Mouse (Mus musculus) CH12.LX (cell line): ENCODE results near the gene Ap4m1. TPM values are rescaled to one million over a fixed set of nuclear protein-coding genes. Genes with fewer than 3 reads are reported as not detected.

Experiments used
- DNase-seq: peaks from one replicate; pipeline ENCODE4 v3.0.0-alpha.2; 2013; ENCODE audit errors: extremely low read depth
- H3K27ac ChIP-seq: 2 replicates; pipeline ENCODE4 v1.5.1; 2012; ENCODE audit warnings: low read depth, mild to moderate bottlenecking, control low read depth, moderate library complexity; ENCODE audit not compliant: insufficient read depth
- H3K27me3 ChIP-seq: replicated peaks from 2 replicates; pipeline ENCODE3; 2012; ENCODE audit warnings: inconsistent platforms
- H3K36me3 ChIP-seq, 2 experiments: replicated peaks in 1 of 2; 2 replicates each; pipeline versions ENCODE3 to v1.6.1; 2012; ENCODE audit warnings: inconsistent platforms in 1 of 2, low read length in 1 of 2, mild to moderate bottlenecking in 1 of 2, mixed read lengths in 1 of 2, moderate library complexity in 1 of 2; ENCODE audit not compliant: control insufficient read depth in 1 of 2, insufficient read depth in 1 of 2
- H3K4me1 ChIP-seq, 2 experiments: 2 replicates each; pipeline ENCODE4 v1.6.1; 2012; ENCODE audit warnings: inconsistent platforms in 1 of 2, moderate library complexity in 1 of 2; ENCODE audit not compliant: insufficient read depth in 2 of 2, control insufficient read depth in 1 of 2
- H3K4me2 ChIP-seq: 2 replicates; pipeline ENCODE4 v1.6.1; 2012; ENCODE audit warnings: low read depth, mild to moderate bottlenecking, control low read depth; ENCODE audit not compliant: poor library complexity, insufficient read depth, severe bottlenecking
- H3K4me3 ChIP-seq, 3 experiments: fragments of 150-350 bp in 1 of 3; sonication (generic) in 1 of 3; replicated peaks in 1 of 3; 2 replicates each; pipeline versions ENCODE3 to v1.5.1; 2011 to 2012; ENCODE audit warnings: low read depth in 2 of 3, low read length in 2 of 3, mild to moderate bottlenecking in 2 of 3, moderate library complexity in 2 of 3, control low read depth in 1 of 3, improper control_type of control experiment in 1 of 3, inconsistent platforms in 1 of 3, mixed read lengths in 1 of 3; ENCODE audit not compliant: poor library complexity in 1 of 3
- H3K79me2 ChIP-seq: replicated peaks from 2 replicates; pipeline ENCODE4 v1.6.1; 2012; ENCODE audit warnings: mild to moderate bottlenecking, moderate library complexity; ENCODE audit not compliant: control insufficient read depth, poor library complexity, insufficient read depth, severe bottlenecking; ENCODE audit errors: extremely low read depth
- H3K9ac ChIP-seq: 2 replicates; pipeline ENCODE4 v1.6.1; 2012; ENCODE audit warnings: low read depth, mild to moderate bottlenecking, control low read depth, moderate library complexity; ENCODE audit not compliant: insufficient read depth
- H3K9me3 ChIP-seq: replicated peaks from 2 replicates; pipeline ENCODE3; 2012; ENCODE audit warnings: low read length, inconsistent platforms, mixed read lengths
- CHD1 ChIP-seq: IDR thresholded peaks from 2 replicates; pipeline ENCODE4 v1.6.1; 2012; ENCODE audit warnings: low read depth, low read length, improper control_type of control experiment, inconsistent platforms
- CHD2 ChIP-seq: IDR thresholded peaks from 2 replicates; pipeline ENCODE4 v1.6.1; 2011; ENCODE audit warnings: low read length, improper control_type of control experiment
- E2F4 ChIP-seq: IDR thresholded peaks from 2 replicates; pipeline ENCODE4 v1.6.1; 2011; ENCODE audit warnings: low read depth, low read length, improper control_type of control experiment; ENCODE audit not compliant: insufficient replicate concordance
- EP300 ChIP-seq: IDR thresholded peaks from 2 replicates; pipeline ENCODE4 v1.6.1; 2011; ENCODE audit warnings: low read length, improper control_type of control experiment
- HCFC1 ChIP-seq: IDR thresholded peaks from 2 replicates; pipeline ENCODE4 v1.6.1; 2012; ENCODE audit warnings: low read depth, mild to moderate bottlenecking, inconsistent platforms, low read length, improper control_type of control experiment
- KAT2A ChIP-seq: IDR thresholded peaks from 2 replicates; pipeline ENCODE4 v1.6.1; 2012; ENCODE audit warnings: low read length, improper control_type of control experiment, inconsistent platforms; ENCODE audit not compliant: insufficient replicate concordance
- MAFK ChIP-seq: IDR thresholded peaks from 2 replicates; pipeline ENCODE4 v1.6.1; 2011; ENCODE audit warnings: low read length, improper control_type of control experiment; ENCODE audit not compliant: insufficient replicate concordance
- MAX ChIP-seq: IDR thresholded peaks from 2 replicates; pipeline ENCODE4 v1.6.1; 2011; ENCODE audit warnings: low read length, improper control_type of control experiment
- MEF2A ChIP-seq: IDR thresholded peaks from 2 replicates; pipeline ENCODE4 v1.6.1; 2014; ENCODE audit warnings: low read depth, mild to moderate bottlenecking, inconsistent platforms, low read length, improper control_type of control experiment, borderline replicate concordance
- MXI1 ChIP-seq: IDR thresholded peaks from 2 replicates; pipeline ENCODE4 v1.6.1; 2011; ENCODE audit warnings: mild to moderate bottlenecking, low read depth, low read length, improper control_type of control experiment
- NRF1 ChIP-seq: IDR thresholded peaks from 2 replicates; pipeline ENCODE4 v1.6.1; 2014; ENCODE audit warnings: low read depth, mild to moderate bottlenecking, inconsistent platforms, low read length, improper control_type of control experiment, moderate library complexity
- POLR2A ChIP-seq: IDR thresholded peaks from 2 replicates; pipeline ENCODE4 v1.6.1; 2011; ENCODE audit warnings: low read depth, mild to moderate bottlenecking, improper control_type of control experiment, low read length
- POLR2AphosphoS2 ChIP-seq: IDR thresholded peaks from 2 replicates; pipeline ENCODE4 v1.6.1; 2011; ENCODE audit warnings: low read depth, low read length, improper control_type of control experiment
- RAD21 ChIP-seq: IDR thresholded peaks from 2 replicates; pipeline ENCODE4 v1.6.1; 2011; ENCODE audit warnings: low read depth, mild to moderate bottlenecking, low read length, improper control_type of control experiment, moderate library complexity
- RCOR1 ChIP-seq: conservative IDR thresholded peaks from 2 replicates; pipeline ENCODE4 v1.6.1; 2012; ENCODE audit warnings: low read depth, mild to moderate bottlenecking, inconsistent platforms, low read length, improper control_type of control experiment
- SIN3A ChIP-seq: IDR thresholded peaks from 2 replicates; pipeline ENCODE4 v1.6.1; 2012; ENCODE audit warnings: low read length, improper control_type of control experiment, inconsistent platforms
- TBP ChIP-seq: conservative IDR thresholded peaks from 2 replicates; pipeline ENCODE4 v1.6.1; 2011; ENCODE audit warnings: low read depth, low read length, improper control_type of control experiment
- TCF12 ChIP-seq: IDR thresholded peaks from 2 replicates; pipeline ENCODE4 v1.6.1; 2014; ENCODE audit warnings: low read depth, mild to moderate bottlenecking, inconsistent platforms, low read length, improper control_type of control experiment
- UBTF ChIP-seq: IDR thresholded peaks from 2 replicates; pipeline ENCODE4 v1.6.1; 2012; ENCODE audit warnings: low read depth, mild to moderate bottlenecking, inconsistent platforms, low read length, improper control_type of control experiment, moderate library complexity
- USF1 ChIP-seq: IDR thresholded peaks from 2 replicates; pipeline ENCODE4 v1.6.1; 2014; ENCODE audit warnings: low read depth, mild to moderate bottlenecking, inconsistent platforms, low read length, improper control_type of control experiment
- ZKSCAN1 ChIP-seq: IDR thresholded peaks from 2 replicates; pipeline ENCODE4 v1.6.1; 2012; ENCODE audit warnings: low read depth, inconsistent platforms, low read length, improper control_type of control experiment, borderline replicate concordance
- ZMIZ1 ChIP-seq: IDR thresholded peaks from 2 replicates; pipeline ENCODE4 v1.6.1; 2012; ENCODE audit warnings: low read depth, mild to moderate bottlenecking, inconsistent platforms, low read length, improper control_type of control experiment
- ZNF384 ChIP-seq: IDR thresholded peaks from 2 replicates; pipeline ENCODE4 v1.6.1; 2012; ENCODE audit warnings: low read depth, low read length, improper control_type of control experiment, inconsistent platforms
- dilution Hi-C: fragments of 300-500 bp; cut with MboI; formaldehyde crosslinking; loops from 2 replicates; pipeline ENCODE4 v1.14.3; 2020; ENCODE audit warnings: low sequenced_read_pairs; ENCODE audit not compliant: extremely low pct_unique_long_range_greater_than_20kb, extremely low pct_ligation_motif_present
- in situ Hi-C: fragments of 300-500 bp; cut with MboI; formaldehyde crosslinking; loops from 3 replicates; pipeline ENCODE4 v1.14.3; 2019; ENCODE audit warnings: low sequenced_read_pairs, low pct_ligation_motif_present, low pct_unique_long_range_greater_than_20kb, mixed read lengths
- polyA plus RNA-seq: library from polyadenylated mRNA; unstranded; fragments of >175 nt; gene quantifications from 2 replicates; pipeline ENCODE4 v1.2.1, GENCODE M21; 2012; ENCODE audit warnings: low read depth; ENCODE audit not compliant: insufficient read length
- total RNA-seq, 2 experiments: library from RNA; depleted of rRNA; stranded (reverse); fragments of 300-350 nt in 1 of 2; fragments of >200 nt in 1 of 2; gene quantifications; 2 replicates each; pipeline ENCODE4 v1.2.3; 2012 to 2014

Ap4m1 gene
- total and polyA plus RNA-seq, 3 experiments = 17.4 to 26.3 (median 21.5) TPM

DNA sequence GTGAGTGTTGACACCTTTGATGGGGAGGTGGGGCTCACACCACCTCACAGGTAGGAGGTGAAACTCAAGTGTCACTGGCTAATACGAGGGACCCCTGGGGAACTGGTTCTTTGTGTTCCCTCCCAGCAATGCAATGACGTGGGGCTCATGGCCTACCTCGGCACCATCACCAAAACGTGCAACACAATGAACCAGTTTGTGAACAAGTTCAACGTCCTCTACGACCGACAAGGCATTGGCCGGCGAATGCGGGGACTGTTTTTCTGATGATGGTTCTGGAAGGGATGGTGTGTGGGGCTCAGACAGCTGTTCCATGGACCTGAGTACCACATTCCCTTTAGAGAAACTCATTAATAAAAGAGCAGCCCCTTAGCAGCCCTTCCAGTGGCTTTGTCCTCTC, 8.2 kb upstream of the Ap4m1 start:
- H3K4me3 ChIP-seq = no peak overlapping the region
- peaks cover 13% of the 10 kb centered on the region for H3K79me2 ChIP-seq
- H3K9ac ChIP-seq = no peak overlapping the region
- peaks cover 0 to 22% of the 10 kb centered on the region in 2 experiments; a peak in 2 of 4 replicates for H3K4me1 ChIP-seq
- H3K36me3 ChIP-seq = peaks cover 60 to 66% of the 10 kb centered on the region in 2 experiments
- DNase-seq = no peak
- no peaks in the 10 kb centered on the region for H3K27me3 ChIP-seq
- in situ Hi-C loops = loop anchor here (5.0 kb wide), 1 partner anchor 56 kb away; no protein-coding TSS in a partner anchor
- H3K27ac ChIP-seq = no peak overlapping the region
- TF ChIP-seq POLR2AphosphoS2 = peak; percentile 56; the same call in 1 of the 2 replicates
- no peak for TF ChIP-seq ZKSCAN1
- TF ChIP-seq CHD2 = no peak
- peak; percentile 20 for TF ChIP-seq ZMIZ1
- no peak for TF ChIP-seq UBTF
- no peak for TF ChIP-seq HCFC1
- TF ChIP-seq EP300 = no peak
- no peak for TF ChIP-seq TCF12
- H3K4me2 ChIP-seq = no peak overlapping the region
- no peaks in the 10 kb centered on the region for H3K9me3 ChIP-seq
- dilution Hi-C loops = no loop called here

DNA sequence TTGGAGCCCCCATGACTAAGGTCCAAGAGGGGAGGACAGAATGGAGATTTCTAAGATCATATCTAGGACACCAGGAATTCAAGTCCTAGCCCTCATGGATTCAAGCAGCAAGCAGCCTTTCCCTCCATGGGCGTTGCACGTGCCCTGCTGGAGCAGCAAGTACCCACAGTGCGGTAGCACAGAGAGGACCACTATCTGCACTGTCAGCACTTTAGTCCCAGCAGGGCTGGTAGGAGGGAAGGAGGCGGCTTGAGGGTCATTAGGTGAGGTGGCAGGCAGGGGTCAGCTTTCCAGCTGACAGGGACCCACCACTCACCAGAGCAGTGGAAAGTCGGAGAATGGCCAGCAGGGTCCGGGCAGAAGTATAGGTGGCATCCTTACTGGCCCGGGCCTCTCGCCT, 6.2 kb upstream of the Ap4m1 start:
- H3K9me3 ChIP-seq = no peaks in the 10 kb centered on the region
- H3K27me3 ChIP-seq = no peaks in the 10 kb centered on the region
- dilution Hi-C loops = no loop called here
- peaks cover 32% of the 10 kb centered on the region for H3K79me2 ChIP-seq
- H3K4me3 ChIP-seq = no peak overlapping the region
- no peak overlapping the region for H3K9ac ChIP-seq
- no peak overlapping the region for H3K27ac ChIP-seq
- peaks cover 73 to 80% of the 10 kb centered on the region in 2 experiments for H3K36me3 ChIP-seq
- in situ Hi-C loops = no loop called here
- TF ChIP-seq USF1 (no peak), TBP (no peak), ZMIZ1 (peak; percentile 30; the same call in 1 of the 2 replicates), MEF2A (no peak), RAD21 (no peak), MAFK (peak; percentile 68; the same call in 1 of the 2 replicates)
- peaks cover 3 to 30% of the 10 kb centered on the region in 2 experiments for H3K4me1 ChIP-seq
- DNase-seq = no peak
- H3K4me2 ChIP-seq = no peak overlapping the region

GRCm38 (mm10) chr5:138170936-138171561, 753 bp upstream of the Ap4m1 start:
- H3K4me2 ChIP-seq = peak overlapping the region; percentile 44; the same call in 1 of the 2 replicates
- peaks cover 11 to 27% of the 10 kb centered on the region in 2 experiments for H3K4me1 ChIP-seq
- dilution Hi-C loops = no loop called here
- H3K79me2 ChIP-seq = peaks cover 30% of the 10 kb centered on the region
- peak overlapping the region; percentile 82 to 98 (median 88) for H3K4me3 ChIP-seq
- in situ Hi-C loops = no loop called here
- H3K36me3 ChIP-seq = peaks cover 55 to 66% of the 10 kb centered on the region in 2 experiments
- H3K27me3 ChIP-seq = no peaks in the 10 kb centered on the region
- H3K9me3 ChIP-seq = no peaks in the 10 kb centered on the region
- peak; percentile 93 for DNase-seq
- H3K9ac ChIP-seq = peak overlapping the region; percentile 91
- peak overlapping the region; percentile 79 for H3K27ac ChIP-seq
- TF ChIP-seq ZNF384 = no peak
- no peak for TF ChIP-seq CHD1
- TF ChIP-seq POLR2AphosphoS2 = peak; percentile 68; the same call in 1 of the 2 replicates
- peak; percentile 97 for TF ChIP-seq MAX
- TF ChIP-seq ZMIZ1 = peak; percentile 54; the same call in 1 of the 2 replicates
- peak; percentile 82 for TF ChIP-seq HCFC1
- 0 out of 2 replicates have a peak, but pooled peaks have one; percentile 28 for TF ChIP-seq NRF1
- peak; percentile 98 for TF ChIP-seq MXI1
- TF ChIP-seq E2F4 = peak; percentile 73; the same call in 1 of the 2 replicates
- TF ChIP-seq UBTF = peak; percentile 75; the same call in 1 of the 2 replicates
- peak; percentile 82 for TF ChIP-seq KAT2A
- TF ChIP-seq SIN3A = peak; percentile 100
- TF ChIP-seq RCOR1 = no peak
- TF ChIP-seq MAFK = no peak
- peak; percentile 69 for TF ChIP-seq POLR2A
- peak; percentile 17; the same call in 1 of the 2 replicates for TF ChIP-seq TCF12
- TF ChIP-seq CHD2 = peak; percentile 56
